Mouse (Mus musculus) adrenal gland, postnatal 14 days (tissue): ENCODE data around the gene Cers1. TPM values are rescaled to one million over a fixed set of nuclear protein-coding genes. Genes with fewer than 3 reads are reported as not detected.
A peak's percentile ranks its signal among the peaks of the same experiment; 100 is the strongest.

ENCODE experiments used
- DNase-seq: peaks from one replicate; pipeline ENCODE4 v3.0.0; 2021; ENCODE audit warnings: mixed read lengths
- total RNA-seq: library from RNA; stranded (reverse); gene quantifications from 2 replicates; pipeline ENCODE4 v1.2.3, GENCODE M21; 2021

The Cers1 gene
- total RNA-seq, 1 experiment from 2014 or later, result 1.9 TPM

DNA sequence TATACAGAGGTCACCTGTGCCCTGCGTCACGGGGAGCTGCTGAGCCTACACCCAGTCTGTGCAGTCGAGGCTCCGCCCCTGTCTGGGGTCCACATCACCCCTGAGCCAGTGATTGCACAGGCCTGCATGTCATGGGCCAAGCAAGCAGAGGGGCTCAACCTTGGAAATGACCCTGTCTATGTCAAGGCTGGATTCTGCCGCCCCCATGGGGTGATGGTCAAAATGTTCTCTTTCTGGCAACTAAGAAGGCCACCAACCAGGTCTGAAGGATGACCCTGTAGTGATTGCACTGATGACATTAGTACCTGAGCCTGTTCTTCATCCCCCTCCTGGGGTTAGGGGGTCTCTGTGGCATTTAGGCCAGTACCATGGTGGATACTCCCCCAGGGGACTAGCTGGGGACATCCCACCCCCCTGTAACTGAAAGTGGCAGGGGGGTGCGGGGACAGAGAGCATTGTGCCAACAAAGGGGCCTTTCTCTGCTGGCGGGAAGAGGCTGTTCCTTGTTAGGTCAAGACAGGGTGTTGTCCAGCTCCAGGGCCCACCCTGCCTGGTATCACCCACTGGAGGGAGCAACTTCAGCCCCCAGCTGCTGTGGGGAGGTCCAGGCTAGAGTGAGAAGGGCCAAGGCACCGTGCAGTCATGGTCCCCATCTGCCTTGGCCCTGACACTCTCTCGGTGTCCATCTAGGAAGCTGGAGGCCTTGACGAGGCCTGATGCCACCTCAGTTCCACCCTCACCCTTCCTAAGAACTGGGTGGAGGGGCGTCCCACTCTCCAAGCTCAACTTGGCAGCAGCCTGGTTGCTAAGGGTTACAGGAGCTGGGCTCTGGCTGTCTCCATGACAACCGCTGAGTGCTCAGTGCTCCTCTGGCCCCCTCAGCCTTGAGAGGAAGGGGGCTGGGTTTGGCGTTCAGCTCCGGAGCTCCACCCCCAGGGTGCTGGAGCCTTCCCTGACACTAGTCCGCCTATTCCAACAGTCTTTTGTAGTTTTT, 1.2 kb downstream of the Cers1 start:
- DNase-seq, result peak; percentile 74

DNA sequence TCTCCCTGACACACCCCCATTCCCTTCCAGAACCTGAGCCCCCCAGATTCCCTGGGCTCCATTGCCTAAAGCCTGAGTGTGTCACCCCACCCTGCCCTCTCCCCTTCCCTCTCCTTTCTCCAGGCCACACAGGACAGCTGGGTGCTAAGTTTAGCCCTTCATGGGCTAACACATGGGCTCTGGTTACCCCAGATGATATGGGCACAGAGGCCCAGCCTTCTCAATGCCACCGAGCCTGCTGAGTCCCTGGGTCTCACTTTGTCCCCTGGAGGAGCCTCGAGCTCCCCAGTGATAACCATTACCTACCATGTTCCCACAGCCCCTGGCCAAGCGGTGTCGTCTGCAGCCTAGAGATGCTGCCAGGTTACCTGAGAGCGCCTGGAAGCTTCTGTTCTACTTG, 2.3 kb downstream of the Cers1 start:
- DNase-seq, result no peak

- no peak for DNase-seq
Observed at GRCm38 (mm10) chr8:70323716-70324115, 8.1 kb downstream of the Cers1 start.

DNA sequence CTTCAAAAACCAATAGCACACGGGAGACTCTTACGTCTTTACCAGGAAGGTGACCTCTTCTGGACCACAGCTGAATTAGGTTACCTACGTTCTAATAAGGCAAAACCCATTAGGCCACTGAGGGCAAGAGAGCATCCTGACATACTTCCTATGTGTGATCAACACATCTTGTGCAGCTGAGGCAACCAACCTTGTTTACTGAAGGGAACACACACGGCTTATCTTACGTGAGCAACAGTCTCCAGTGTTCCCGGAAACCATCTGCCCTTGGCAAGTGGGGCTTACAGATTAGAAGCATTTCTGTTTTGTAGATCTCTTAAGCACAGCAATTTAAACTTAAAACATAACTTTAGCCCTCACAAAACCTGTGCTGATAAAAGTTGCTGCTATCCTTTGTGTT, 11.9 kb downstream of the Cers1 start:
- DNase-seq, result no peak

DNA sequence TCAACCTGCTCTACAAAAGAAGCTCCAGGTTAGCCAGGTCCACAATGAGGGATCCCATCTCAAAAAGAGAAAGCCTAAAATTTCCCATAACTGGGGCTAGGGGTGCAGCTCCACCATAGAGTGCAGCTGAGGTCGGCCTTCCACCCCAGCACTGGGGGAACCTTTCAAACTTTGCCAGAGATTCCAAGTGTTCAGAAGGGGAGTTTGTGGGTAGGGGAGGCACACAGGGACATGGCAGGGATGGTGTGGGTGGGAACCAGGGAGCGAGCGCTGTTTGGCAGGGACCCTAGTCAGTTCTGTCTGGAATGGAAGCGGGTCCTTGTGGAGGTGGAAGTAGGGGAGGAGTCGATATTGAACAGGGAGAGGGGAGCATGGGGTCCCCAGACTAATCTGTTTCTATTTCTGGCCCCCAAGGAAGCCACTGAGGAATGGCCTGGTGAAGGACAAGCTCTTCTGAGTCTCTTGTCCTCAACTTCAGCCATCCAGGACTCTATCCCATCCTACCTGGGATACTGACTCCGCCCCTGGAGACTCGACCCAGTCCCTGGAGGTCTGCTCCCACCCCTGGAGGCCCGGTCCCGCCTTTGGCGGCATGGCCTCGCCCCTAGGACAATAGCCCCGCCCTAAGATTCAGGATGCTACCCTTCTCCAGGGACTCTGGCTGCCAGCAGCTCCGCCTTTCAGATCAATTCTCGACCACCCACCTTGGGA, 13.7 kb downstream of the Cers1 start, which contains the start of gene Gdf1:
Gdf1 (plus strand) TSS at position 694 of the 711 bp plus-strand sequence.
- peak; percentile 30 for DNase-seq

- peak; percentile 58 for DNase-seq
Observed at GRCm38 (mm10) chr8:70329835-70330740, 14.5 kb downstream of the Cers1 start.

DNA sequence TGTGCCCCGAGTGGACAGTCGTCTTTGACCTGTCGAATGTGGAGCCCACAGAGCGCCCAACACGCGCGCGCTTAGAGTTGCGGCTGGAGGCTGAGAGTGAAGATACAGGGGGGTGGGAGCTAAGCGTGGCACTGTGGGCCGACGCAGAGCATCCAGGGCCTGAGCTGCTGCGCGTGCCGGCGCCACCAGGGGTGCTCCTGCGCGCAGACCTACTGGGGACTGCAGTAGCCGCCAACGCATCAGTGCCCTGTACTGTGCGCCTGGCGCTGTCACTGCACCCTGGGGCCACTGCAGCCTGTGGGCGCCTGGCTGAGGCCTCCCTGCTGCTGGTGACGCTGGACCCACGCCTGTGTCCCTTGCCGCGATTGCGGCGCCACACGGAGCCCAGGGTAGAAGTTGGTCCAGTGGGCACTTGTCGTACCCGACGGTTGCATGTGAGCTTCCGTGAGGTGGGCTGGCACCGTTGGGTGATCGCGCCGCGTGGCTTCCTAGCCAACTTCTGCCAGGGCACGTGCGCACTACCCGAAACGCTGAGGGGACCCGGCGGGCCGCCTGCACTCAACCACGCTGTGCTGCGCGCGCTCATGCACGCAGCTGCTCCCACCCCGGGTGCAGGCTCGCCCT, 15.3 kb downstream of the Cers1 start:
- peak; percentile 85 for DNase-seq

DNA sequence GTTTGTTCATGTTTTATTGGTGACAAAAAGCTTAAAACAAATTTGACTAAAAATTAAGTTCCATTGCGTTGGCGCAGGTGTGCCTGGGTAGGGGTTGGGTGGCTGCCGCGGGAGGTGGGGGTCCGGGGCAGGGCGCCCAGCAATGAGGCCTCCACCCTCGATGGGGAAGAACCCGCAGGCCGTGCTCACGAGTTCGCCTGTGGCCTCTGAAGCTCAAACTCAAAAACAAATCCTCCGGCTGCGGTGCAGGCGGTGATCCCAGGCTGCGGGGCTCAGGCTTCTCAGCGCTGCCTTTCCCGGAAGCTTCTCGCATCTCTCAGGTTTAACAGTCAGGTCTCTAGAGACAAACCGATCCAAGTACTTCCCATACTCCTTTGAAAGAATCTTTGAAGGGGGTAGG, 16.0 kb downstream of the Cers1 start:
- no peak for DNase-seq

GRCm38 (mm10) chr8:70332070-70332877, 16.7 kb downstream of the Cers1 start:
- peak; percentile 86 for DNase-seq

GRCm38 (mm10) chr8:70332878-70333202, 17.3 kb downstream of the Cers1 start:
- DNase-seq, result no peak

- no peak for DNase-seq
Observed at GRCm38 (mm10) chr8:70338931-70339330, 23.4 kb downstream of the Cers1 start.

DNA sequence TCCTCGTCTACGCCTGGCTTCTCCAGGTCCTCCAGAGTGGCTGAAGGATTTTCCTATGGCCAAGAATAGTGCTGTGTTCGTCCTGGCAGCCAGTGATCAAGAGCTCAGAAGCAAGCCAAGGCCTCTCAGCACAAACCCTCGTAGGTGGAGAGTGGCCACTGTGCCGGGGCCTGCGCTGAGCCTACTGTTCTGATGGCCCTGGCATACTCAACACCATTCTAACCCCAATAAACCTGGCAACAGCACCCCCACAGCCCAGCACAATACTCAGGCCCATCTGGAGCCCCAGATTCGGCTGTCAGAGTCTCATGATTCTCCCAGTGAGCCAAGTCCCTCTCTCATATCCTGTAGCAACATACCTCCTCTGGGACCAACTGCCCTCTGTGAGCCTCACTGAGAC, 25.1 kb downstream of the Cers1 start:
- no peak for DNase-seq

- peak; percentile 26 for DNase-seq
Observed at GRCm38 (mm10) chr8:70342007-70342406, 26.4 kb downstream of the Cers1 start.

DNA sequence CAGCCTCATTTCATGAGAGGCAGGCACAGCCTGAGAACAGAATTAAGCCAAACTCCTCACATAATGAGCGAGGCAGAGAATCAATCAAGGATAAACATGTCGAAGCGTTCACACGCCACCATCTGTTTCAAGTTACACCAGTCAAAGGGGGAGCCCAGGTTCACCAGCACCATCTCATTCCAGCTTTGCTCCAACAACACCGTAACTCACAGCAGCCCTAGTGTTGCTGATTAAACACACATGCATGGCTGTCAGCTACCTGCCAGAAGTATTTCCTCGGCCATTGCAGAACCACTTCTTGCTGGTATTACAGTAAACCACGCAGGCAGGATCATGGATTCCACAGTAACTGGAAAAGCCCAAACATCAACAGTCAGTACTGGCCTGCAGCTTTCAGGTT, 27.5 kb downstream of the Cers1 start:
- no peak for DNase-seq

DNA sequence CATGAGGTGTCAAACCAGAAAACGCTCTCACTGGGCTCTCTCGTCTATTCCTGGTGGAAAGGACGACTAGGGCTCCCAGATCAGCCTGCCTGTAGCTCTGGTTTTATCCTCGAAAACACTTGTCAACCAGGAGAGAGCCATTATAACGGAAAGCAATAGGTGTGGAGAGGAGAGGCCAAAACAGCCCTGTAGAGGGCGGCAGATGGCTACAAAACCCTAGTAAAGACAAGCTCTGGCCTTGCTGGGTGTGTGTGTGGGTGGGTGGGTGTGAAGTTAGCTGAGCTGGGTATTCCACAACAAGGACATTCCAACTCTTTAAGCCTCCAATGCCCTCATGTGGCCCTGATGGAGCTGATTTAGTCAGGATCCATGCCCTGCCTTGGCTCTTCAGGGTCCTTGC, 28.1 kb downstream of the Cers1 start:
- DNase-seq, result peak; percentile 63

DNA sequence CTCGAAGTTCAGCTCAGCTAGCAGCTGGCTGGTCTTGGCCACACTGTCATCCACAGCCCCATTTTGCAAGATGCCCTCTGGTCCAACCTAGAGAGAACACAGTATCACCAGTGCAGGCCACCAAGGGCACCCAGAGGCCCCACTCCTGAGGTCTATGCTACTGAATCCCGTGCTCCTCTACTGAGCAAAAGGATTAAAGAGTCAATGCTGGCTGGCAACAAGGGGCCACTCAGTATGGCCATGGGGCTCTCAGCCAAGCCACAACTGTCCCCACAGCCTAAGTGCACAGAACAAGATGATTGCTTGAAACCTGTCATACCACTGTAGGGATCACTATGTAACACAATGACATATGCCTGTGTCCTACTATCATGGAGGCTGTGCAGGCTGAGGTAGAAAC, 28.7 kb downstream of the Cers1 start:
- DNase-seq, result peak; percentile 38

DNA sequence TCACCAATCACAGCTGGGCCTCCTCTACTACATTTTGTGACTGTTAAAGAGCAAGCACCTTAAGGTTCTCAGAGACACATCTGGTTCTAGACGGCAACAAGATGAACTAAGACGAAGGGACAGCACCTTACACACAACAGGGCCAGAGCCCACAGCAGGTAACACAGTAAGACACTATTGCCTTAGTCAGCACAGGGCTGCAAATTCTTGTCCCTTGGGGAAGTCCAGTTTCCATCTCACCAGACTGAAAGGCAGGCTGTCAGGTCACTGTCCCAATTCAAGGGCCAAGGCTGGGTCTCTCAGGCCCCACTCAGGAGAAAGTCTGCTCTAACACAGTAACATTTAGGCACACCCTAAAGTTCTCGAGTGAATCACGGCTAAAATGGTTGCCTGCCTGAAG, 31.9 kb downstream of the Cers1 start:
- DNase-seq, result no peak

DNA sequence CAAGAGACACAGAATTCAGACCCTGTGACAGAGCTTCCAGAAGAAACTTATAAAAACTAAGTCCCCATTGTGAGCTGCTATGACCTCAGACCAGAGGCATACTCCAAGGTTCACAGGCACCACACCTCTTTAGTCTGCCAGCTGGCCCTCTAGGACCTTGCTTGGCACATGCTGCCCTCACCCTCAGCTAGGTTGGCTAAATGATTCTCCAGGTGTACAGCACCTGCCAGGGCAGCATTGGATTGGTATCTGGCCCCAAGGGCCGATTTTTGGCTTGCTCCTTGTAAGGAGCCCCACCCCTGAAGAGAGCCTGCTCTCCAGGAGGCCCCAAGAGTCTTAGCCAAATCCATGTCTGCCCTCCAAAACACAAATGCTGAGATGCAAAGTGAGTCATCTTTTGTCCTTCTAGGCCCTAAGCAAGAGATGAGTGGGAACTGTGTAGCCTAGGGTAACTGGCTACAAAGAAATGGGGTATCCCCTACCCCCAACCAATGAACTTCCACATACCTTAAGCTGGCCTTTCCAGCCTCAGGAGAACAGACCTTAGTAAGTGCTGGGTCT, 32.4 kb downstream of the Cers1 start:
- no peak for DNase-seq

GRCm38 (mm10) chr8:70351035-70351999, 35.7 kb downstream of the Cers1 start:
- DNase-seq, result peak; percentile 24
